Mouse (Mus musculus): Measurements from ENCODE around the gene Wdtc1.
A peak's percentile ranks its signal among the peaks of the same experiment; 100 is the strongest.

The Wdtc1 gene

GRCm38 (mm10) chr4:133252089-133252488 is 101.2 kb downstream of the Wdtc1 start:
- no peak for DNase-seq (ENCODE audit: low spot score)

- no peak for DNase-seq (ENCODE audit: low spot score)
Measured at GRCm38 (mm10) chr4:133251214-133251613, 102.1 kb downstream of the Wdtc1 start.

- DNase-seq (ENCODE audit: low spot score) = peak; percentile 73
Measured at GRCm38 (mm10) chr4:133250609-133251008, 102.7 kb downstream of the Wdtc1 start.

- DNase-seq (ENCODE audit: low spot score) = peak; percentile 88
Measured at GRCm38 (mm10) chr4:133247806-133248449, 105.4 kb downstream of the Wdtc1 start.

GRCm38 (mm10) chr4:133247072-133247471 is 106.2 kb downstream of the Wdtc1 start:
- no peak for DNase-seq (ENCODE audit: low spot score)

GRCm38 (mm10) chr4:133244289-133244688 is 109.0 kb downstream of the Wdtc1 start:
- no peak for DNase-seq (ENCODE audit: low spot score)

GRCm38 (mm10) chr4:133243538-133243937 is 109.7 kb downstream of the Wdtc1 start:
- DNase-seq (ENCODE audit: low spot score) = no peak

- DNase-seq (ENCODE audit: low spot score) = no peak
Measured at GRCm38 (mm10) chr4:133242710-133243109, 110.6 kb downstream of the Wdtc1 start.
